Mouse (Mus musculus): ENCODE measurements at regions not wholly inside any gene's neighbourhood (a gene's known extent, or its start where the extent isn't known, plus 50 kb on each side); places are given as distances from the start of the nearest gene placed in this dataset.

DNA sequence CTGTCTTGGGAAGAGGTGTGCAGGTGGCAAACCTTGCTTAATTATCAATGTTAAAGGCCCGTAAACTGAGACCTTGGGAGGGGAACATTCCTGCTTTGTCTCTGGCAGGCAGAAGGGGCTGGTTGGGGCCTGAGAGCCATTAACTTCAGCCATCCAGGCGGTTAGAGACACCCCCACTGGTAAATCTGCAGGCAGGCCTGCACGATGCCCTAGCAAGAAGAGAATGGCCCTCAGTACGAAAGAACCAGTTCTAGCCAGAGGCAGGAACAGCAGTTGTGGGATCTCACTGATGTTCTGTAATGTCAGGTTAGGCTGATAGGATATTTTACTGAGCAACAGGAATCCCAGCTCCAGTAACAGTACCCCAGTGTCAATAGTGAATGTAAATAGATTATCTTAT lies 70.5 kb downstream of the Apip start:
- DNase-seq = no peak

DNA sequence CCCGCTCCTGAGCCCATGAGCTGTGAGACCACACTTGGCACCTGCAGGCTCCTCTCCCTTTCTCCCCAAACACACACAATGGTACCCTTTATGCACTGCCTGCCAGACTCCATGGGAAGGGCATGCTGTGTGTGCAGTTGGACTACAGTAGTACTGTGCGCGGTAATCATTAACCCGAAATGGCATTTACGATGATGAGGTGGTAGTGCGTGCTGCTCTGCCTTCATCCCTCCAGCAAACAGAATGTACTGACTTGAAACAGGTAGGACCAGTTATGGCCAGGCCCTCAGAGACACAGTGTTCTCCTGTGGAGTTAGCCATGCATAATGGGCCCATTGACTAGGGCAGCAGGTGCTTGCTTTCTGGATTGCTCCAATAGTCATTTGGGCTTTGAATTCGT lies 70.9 kb downstream of the Apip start:
- DNase-seq = peak; percentile 90

DNA sequence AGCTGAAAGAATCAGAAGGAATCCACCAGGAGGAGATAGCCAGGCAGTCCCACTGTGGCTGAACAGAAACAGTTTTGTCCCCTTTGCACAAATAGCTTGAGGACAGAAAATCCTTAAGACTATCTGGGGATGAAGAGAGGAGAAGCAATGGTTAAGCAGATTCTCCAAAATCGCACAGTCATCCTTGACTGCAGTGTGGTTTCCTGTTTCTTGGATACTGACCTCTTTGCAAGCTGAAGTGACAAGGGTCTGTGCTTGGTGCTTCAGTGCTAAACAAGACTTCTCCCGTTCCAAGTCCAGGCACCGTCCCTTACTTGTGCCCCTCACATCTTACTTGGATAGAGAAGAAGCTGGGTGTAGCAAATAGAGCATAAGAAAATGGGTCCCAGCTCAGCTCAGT lies 71.6 kb downstream of the Apip start:
- DNase-seq = no peak

GRCm38 (mm10) chr2:103146132-103146531 lies 72.7 kb downstream of the Apip start:
- no peak for DNase-seq

DNA sequence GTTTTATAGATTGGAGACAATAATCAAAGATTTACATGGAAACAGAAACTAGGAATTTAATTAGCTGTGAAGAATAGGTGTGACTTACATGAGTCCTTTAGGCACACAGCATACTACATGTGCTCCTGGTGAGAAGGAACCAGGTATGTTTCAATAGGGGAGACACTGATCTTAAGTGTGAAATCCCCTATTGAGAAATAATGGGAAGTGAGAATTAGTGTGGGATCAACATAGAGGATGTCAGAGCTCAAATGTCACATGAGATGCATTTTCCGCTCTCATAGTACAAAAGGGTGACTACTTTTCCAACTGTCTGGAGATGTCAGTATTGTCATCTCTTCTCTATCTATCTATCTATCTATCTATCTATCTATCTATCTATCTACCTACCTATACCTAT lies 79.8 kb downstream of the Apip start:
- DNase-seq = no peak

DNA sequence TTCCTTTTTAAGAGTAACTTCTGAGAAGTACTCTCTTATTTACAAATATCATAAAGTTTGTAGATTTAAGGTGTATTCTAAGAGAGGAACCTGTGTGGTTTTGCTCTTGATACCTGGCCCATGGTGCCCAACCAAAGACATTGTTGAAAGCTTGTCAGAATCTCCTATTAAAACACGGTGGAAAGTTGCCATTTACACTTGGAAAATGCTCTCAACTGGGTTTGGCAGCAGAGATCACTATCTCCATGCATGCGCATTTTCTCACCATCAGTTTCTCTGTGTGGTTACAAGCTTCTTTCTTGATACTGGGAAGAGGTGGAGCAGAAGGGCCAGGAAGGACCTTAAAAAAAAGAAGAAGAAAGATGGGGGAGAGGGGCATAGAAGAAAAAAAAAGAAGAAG lies 94.3 kb downstream of the Apip start:
- no peak for DNase-seq

GRCm38 (mm10) chr2:103168266-103168665 lies 94.8 kb downstream of the Apip start:
- no peak for DNase-seq

- DNase-seq = no peak
These were observed 103.9 kb downstream of the Apip start for GRCm38 (mm10) chr2:103177361-103177760.

- DNase-seq = no peak
These were observed 106.9 kb downstream of the Apip start for GRCm38 (mm10) chr2:103180298-103180927.

DNA sequence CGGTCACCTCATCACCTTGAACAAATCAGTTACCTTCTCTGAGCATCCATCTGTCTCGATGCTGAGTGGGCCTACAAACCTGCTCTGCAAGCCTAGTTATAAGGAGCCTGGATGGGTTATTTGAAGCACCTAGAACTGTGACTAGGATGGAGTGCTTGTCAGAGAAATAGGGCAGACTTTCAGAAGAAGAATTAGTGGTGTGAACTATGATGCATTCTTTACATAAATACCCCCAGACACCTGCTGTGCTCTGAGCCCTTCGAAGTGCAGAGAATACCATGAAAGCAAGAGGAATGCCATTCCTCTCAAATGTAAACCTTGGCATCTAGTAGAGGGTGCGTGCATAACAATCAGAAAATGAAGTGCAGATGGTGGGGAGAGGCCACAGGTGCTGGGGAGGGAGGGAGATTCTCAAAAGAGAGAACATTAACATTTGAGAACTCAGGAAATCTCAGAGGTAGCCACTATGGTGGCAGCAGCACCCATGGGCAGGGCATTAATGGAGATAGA lies 113.3 kb downstream of the Apip start:
- DNase-seq = no peak

DNA sequence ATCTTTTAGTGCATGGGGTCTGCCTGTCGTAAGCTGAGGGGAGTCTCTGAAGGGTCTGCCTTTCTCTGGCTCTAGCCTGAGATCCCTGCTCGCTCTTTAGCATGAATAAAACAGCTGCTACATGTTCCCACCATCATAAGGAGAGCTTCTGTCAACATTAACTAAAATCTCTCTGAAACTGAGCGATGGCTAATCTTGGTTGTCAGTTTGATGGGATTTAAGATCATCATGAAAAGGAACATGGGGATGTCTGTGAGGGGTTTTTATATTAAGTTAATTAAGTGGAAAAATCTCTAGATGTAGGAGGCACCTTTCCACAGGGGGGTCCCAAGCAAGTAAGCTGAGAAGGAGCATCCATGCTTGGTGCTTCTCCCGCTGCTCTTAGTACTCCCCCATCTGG lies 110.5 kb downstream of the Ehf start:
- DNase-seq = no peak

DNA sequence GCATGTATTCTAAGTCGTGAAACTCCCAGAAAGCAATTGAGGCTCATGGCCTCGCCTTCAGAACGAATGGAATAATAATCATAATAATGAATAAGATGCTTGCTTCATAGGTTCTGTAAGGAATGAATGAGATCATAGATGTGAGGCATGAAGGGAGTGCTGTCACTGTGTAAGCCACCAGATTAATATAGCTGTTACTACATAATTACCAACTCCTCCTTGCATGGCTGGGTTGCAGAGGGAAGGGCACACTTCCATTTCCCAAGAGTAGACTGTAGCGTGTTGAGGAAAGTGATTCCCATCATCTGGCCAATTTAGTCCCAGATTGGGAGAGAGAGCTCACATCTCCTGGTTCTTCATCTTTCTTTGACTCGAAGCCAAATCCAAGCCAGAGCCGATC lies 102.8 kb downstream of the Ehf start:
- no peak for DNase-seq

DNA sequence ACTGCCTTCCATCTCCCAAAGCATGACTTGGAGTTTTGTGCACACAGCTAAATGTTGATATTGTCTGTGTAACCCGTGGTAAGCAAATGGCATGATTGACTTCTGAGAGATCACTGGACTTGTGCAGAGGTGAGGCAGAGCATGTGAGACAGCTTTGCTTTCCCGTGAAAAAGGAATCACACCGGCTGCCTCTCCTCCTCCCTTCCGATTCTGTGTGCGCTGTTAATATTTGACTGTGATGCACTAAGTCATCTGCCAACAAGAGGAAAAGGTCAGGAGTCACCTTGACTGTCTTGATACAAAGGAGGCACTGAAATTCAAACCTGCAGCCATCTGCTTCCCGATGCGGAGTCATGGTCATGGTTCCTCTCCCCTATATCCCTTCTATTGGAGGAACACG lies 98.0 kb downstream of the Ehf start:
- DNase-seq = peak; percentile 67

DNA sequence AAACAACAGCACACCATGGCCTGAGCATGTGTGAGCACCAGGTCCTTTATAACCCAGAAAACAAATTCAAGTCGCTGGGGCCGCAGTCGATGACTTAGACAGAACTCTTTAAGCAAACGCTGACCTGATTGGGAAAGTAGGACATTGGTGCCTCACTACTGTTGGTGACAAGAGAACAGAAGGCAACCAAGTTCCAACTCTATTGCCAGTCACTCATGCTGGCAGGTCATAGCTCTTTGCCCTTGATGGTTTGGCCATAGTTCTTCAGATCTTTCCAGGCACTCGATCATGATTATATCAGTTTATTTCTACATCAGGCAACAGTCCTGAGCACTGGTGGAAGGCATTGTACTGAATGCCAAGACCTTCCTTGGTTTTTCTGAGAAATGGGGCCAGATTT lies 94.7 kb downstream of the Ehf start:
- DNase-seq = no peak

DNA sequence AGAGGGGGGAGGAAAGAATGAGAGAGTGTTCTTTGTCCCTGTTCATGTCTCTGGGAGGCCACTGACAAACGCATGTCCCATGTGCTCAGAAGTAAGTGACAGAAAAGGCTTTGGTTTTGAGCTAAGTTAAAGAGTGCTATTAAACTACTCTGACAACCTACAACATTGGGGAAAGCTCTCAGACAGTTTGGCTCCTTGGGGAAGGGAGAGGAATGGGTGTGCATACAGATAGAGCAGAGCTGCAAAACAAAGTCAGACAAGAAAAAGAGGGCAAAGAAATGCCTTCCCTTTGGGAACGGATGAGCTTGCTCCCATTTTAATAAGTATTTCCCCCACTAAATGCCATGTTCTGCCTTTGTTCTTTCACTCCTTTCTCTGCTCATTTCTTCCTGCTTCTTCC lies 94.0 kb downstream of the Ehf start:
- no peak for DNase-seq

DNA sequence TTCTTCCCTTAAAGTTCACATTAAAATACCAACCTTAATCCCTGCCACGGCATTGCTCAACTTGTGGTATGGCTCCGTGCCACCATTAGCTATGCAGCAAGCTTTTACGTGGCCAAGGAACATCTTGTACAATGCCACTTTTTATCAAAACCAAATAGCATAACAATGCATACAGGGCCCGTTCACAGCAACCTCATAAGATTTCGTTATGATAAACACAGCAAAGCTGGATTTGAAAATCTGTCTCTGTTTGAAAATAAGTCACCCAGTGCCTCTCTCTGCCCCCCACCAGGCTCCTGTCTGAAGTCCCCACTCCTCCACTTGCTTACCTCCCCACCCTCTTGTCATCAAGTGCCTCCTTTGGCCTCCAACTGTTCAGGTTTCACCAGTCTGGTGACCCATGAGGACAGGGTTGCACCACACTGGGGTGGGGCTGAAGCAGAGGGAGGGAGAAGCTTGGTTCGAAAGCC lies 93.5 kb downstream of the Ehf start:
- no peak for DNase-seq

DNA sequence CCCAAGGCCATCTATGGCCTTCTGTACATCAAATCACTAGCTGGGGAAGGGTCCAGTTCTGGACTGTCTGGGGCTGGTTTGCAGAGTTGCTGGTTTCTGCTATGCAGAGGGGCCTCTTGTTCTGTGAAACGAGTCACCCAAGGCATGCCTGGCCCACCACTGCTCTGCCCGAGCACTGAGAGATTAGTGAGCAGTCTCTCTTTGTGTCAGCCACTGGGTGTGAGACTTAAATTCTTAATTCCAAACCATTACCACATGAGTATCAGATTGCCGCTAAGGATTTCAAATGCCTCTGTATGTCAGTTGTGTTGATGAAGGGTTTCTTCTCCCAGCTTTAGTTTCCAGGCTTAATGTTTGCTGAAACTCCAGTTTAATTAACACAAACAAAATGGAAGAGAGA lies 91.9 kb downstream of the Ehf start:
- no peak for DNase-seq
